Mouse (Mus musculus): ENCODE results near the gene Kcnh2. TPM values are rescaled to one million over a fixed set of nuclear protein-coding genes. Genes with fewer than 3 reads are reported as not detected.

The Kcnh2 gene
- polyA plus RNA-seq, 1 experiment from 2014 or later = 5.0 TPM

GRCm38 (mm10) chr5:24351701-24352171 is 332 bp upstream of the Kcnh2 start:
- H3K27ac ChIP-seq (ENCODE audit: low read length) = peak overlapping the region; percentile 74
- no peak overlapping the region for H3K9ac ChIP-seq (replicated peaks; ENCODE audit: low read depth)
- no peaks in the 10 kb centered on the region for H3K36me3 ChIP-seq (ENCODE audit: insufficient read depth, low read length)
- no peaks in the 10 kb centered on the region for H3K9me3 ChIP-seq (ENCODE audit: low read length)
- whole genome bisulfite sequencing = 0% methylated on average over 25 of the region's 41 CpGs
- DNase-seq (ENCODE audit: low spot score) = peak; percentile 87
- no peak for TF ChIP-seq EP300 (IDR thresholded peaks at IDR 0.05)
- TF ChIP-seq CTCF (IDR thresholded peaks at IDR 0.05) = no peak
- peak overlapping the region; percentile 60 for H3K4me3 ChIP-seq (ENCODE audit: low read depth, low read length)
- peaks cover 4% of the 10 kb centered on the region; the same call in 1 of the 2 replicates for H3K4me1 ChIP-seq (ENCODE audit: insufficient read depth, low read depth, low read length)
- H3K27me3 ChIP-seq (replicated peaks; ENCODE audit: insufficient read depth, low read length) = peaks cover 12% of the 10 kb centered on the region; the same call in 1 of the 2 replicates
- ATAC-seq = peak; percentile 72
- H3K4me2 ChIP-seq (replicated peaks; ENCODE audit: low read depth, low read length) = peak overlapping the region; percentile 93

- 48% methylated on average over 13 of the region's 15 CpGs for WGBS
- peak overlapping the region; percentile 60 for H3K4me3 ChIP-seq (ENCODE audit: low read depth, low read length)
- no peaks in the 10 kb centered on the region for H3K36me3 ChIP-seq (ENCODE audit: insufficient read depth, low read length)
- no peak for ATAC-seq
- no peaks in the 10 kb centered on the region for H3K9me3 ChIP-seq (ENCODE audit: low read length)
- peak overlapping the region; percentile 93 for H3K4me2 ChIP-seq (replicated peaks; ENCODE audit: low read depth, low read length)
- peaks cover 12% of the 10 kb centered on the region; the same call in 1 of the 2 replicates for H3K27me3 ChIP-seq (replicated peaks; ENCODE audit: insufficient read depth, low read length)
- H3K27ac ChIP-seq (ENCODE audit: low read length) = 0 out of 2 replicates have a peak overlapping the region, but pooled peaks have one; percentile 51
- DNase-seq (ENCODE audit: low spot score) = peak; percentile 24
- H3K9ac ChIP-seq (replicated peaks; ENCODE audit: low read depth) = peak overlapping the region; percentile 23; the same call in 1 of the 2 replicates
- TF ChIP-seq CTCF (IDR thresholded peaks at IDR 0.05) (no peak), EP300 (IDR thresholded peaks at IDR 0.05) (no peak)
- H3K4me1 ChIP-seq (ENCODE audit: insufficient read depth, low read depth, low read length) = peaks cover 4% of the 10 kb centered on the region; the same call in 1 of the 2 replicates
Measured at GRCm38 (mm10) chr5:24350531-24351250, 713 bp downstream of the Kcnh2 start.

GRCm38 (mm10) chr5:24350073-24350472 is 1.3 kb downstream of the Kcnh2 start:
- TF ChIP-seq EP300 (IDR thresholded peaks at IDR 0.05) = no peak
- no peak for TF ChIP-seq CTCF (IDR thresholded peaks at IDR 0.05)
- DNase-seq (ENCODE audit: low spot score) (no peak), ATAC-seq (no peak)
- Histone ChIP-seq H3K27me3 (replicated peaks; ENCODE audit: insufficient read depth, low read length) (peaks cover 12% of the 10 kb centered on the region; the same call in 1 of the 2 replicates), H3K4me2 (replicated peaks; ENCODE audit: low read depth, low read length) (peak overlapping the region; percentile 93; the same call in 1 of the 2 replicates), H3K4me1 (ENCODE audit: insufficient read depth, low read depth, low read length) (peaks cover 6% of the 10 kb centered on the region; the same call in 1 of the 2 replicates), H3K4me3 (ENCODE audit: low read depth, low read length) (0 out of 2 replicates have a peak overlapping the region, but pooled peaks have one; percentile 60), H3K36me3 (ENCODE audit: insufficient read depth, low read length) (no peaks in the 10 kb centered on the region), H3K9me3 (ENCODE audit: low read length) (no peaks in the 10 kb centered on the region), H3K9ac (replicated peaks; ENCODE audit: low read depth) (no peak overlapping the region), H3K27ac (ENCODE audit: low read length) (no peak overlapping the region)
- WGBS = 45% methylated on average over 3 of the region's 3 CpGs

- H3K4me3 ChIP-seq (ENCODE audit: low read depth, low read length) = peak overlapping the region; percentile 33
- H3K27me3 ChIP-seq (replicated peaks; ENCODE audit: insufficient read depth, low read length) = peaks cover 8% of the 10 kb centered on the region; the same call in 1 of the 2 replicates
- H3K36me3 ChIP-seq (ENCODE audit: insufficient read depth, low read length) = no peaks in the 10 kb centered on the region
- under 1% methylated on average over 24 of the region's 30 CpGs for WGBS
- no peak for TF ChIP-seq CTCF (IDR thresholded peaks at IDR 0.05)
- peak overlapping the region; percentile 74 for H3K4me2 ChIP-seq (replicated peaks; ENCODE audit: low read depth, low read length)
- no peak overlapping the region for H3K9ac ChIP-seq (replicated peaks; ENCODE audit: low read depth)
- peak; percentile 64 for DNase-seq (ENCODE audit: low spot score)
- 0 out of 2 replicates have a peak overlapping the region, but pooled peaks have one; percentile 9 for H3K27ac ChIP-seq (ENCODE audit: low read length)
- peak; percentile 10 for ATAC-seq
- H3K4me1 ChIP-seq (ENCODE audit: insufficient read depth, low read depth, low read length) = peaks cover 12% of the 10 kb centered on the region; the same call in 1 of the 2 replicates
- no peaks in the 10 kb centered on the region for H3K9me3 ChIP-seq (ENCODE audit: low read length)
Measured at GRCm38 (mm10) chr5:24348546-24348945, 2.9 kb downstream of the Kcnh2 start.

- peak; percentile 66 for ATAC-seq
- Histone ChIP-seq H3K4me3 (ENCODE audit: low read depth, low read length) (peak overlapping the region; percentile 33), H3K36me3 (ENCODE audit: insufficient read depth, low read length) (no peaks in the 10 kb centered on the region), H3K4me1 (ENCODE audit: insufficient read depth, low read depth, low read length) (peaks cover 14% of the 10 kb centered on the region; the same call in 1 of the 2 replicates), H3K9ac (replicated peaks; ENCODE audit: low read depth) (no peak overlapping the region), H3K9me3 (ENCODE audit: low read length) (no peaks in the 10 kb centered on the region), H3K27me3 (replicated peaks; ENCODE audit: insufficient read depth, low read length) (peaks cover 8% of the 10 kb centered on the region; the same call in 1 of the 2 replicates), H3K4me2 (replicated peaks; ENCODE audit: low read depth, low read length) (peak overlapping the region; percentile 74), H3K27ac (ENCODE audit: low read length) (0 out of 2 replicates have a peak overlapping the region, but pooled peaks have one; percentile 9)
- under 1% methylated on average over 35 of the region's 41 CpGs for WGBS
- DNase-seq (ENCODE audit: low spot score) = peak; percentile 85
- TF ChIP-seq CTCF (IDR thresholded peaks at IDR 0.05) = no peak
- no peak for TF ChIP-seq EP300 (IDR thresholded peaks at IDR 0.05)
Measured at GRCm38 (mm10) chr5:24348128-24348527, 3.3 kb downstream of the Kcnh2 start.

- H3K27ac ChIP-seq (ENCODE audit: low read length) = no peak overlapping the region
- no peak for TF ChIP-seq CTCF (IDR thresholded peaks at IDR 0.05)
- no peak for TF ChIP-seq EP300 (IDR thresholded peaks at IDR 0.05)
- DNase-seq (ENCODE audit: low spot score) (peak; percentile 66), ATAC-seq (peak; percentile 12; the same call in 1 of the 2 replicates)
- no peak overlapping the region for H3K9ac ChIP-seq (replicated peaks; ENCODE audit: low read depth)
- WGBS = 27% methylated on average over 7 of the region's 7 CpGs
- H3K27me3 ChIP-seq (replicated peaks; ENCODE audit: insufficient read depth, low read length) = peaks cover 8% of the 10 kb centered on the region; the same call in 1 of the 2 replicates
- H3K4me2 ChIP-seq (replicated peaks; ENCODE audit: low read depth, low read length) = no peak overlapping the region; the same call in 1 of the 2 replicates
- H3K4me3 ChIP-seq (ENCODE audit: low read depth, low read length) = no peak overlapping the region
- no peaks in the 10 kb centered on the region for H3K36me3 ChIP-seq (ENCODE audit: insufficient read depth, low read length)
- H3K9me3 ChIP-seq (ENCODE audit: low read length) = no peaks in the 10 kb centered on the region
- peaks cover 14% of the 10 kb centered on the region; the same call in 1 of the 2 replicates for H3K4me1 ChIP-seq (ENCODE audit: insufficient read depth, low read depth, low read length)
Measured at GRCm38 (mm10) chr5:24347186-24347875, 4.1 kb downstream of the Kcnh2 start.

Data from lung, postnatal 0 days (tissue).